Mouse (Mus musculus) erythroid progenitor cell, adult 5-6 weeks (primary cell): ENCODE data around the gene Crcp. TPM values are rescaled to one million over a fixed set of nuclear protein-coding genes. Genes with fewer than 3 reads are reported as not detected.

Experiments
- ATAC-seq: replicated peaks from 2 replicates; pipeline ENCODE4 v1.8.0; 2016; ENCODE audit warnings: moderate number of reproducible peaks, mild to moderate bottlenecking, moderate TSS enrichment, inconsistent platforms; ENCODE audit not compliant: poor library complexity, low FRiP score, severe bottlenecking
- total RNA-seq, 2 experiments: library from RNA; stranded (forward) in 1 of 2; stranded (reverse) in 1 of 2; fragments of 150-400 nt in 1 of 2; fragments of 186-747, 209-891 nt in 1 of 2; gene quantifications; 2 replicates each; pipeline versions ENCODE4 v1.2.3 to v1.2.4; 2015 to 2017; ENCODE audit warnings: low replicate concordance in 2 of 2

Gene Crcp
- total RNA-seq (2015; ENCODE audit: low replicate concordance) (15.1 and 31.4 TPM in 2 replicates), total RNA-seq (2017; ENCODE audit: low replicate concordance) (17.2 and 18.1 TPM in 2 replicates)

DNA sequence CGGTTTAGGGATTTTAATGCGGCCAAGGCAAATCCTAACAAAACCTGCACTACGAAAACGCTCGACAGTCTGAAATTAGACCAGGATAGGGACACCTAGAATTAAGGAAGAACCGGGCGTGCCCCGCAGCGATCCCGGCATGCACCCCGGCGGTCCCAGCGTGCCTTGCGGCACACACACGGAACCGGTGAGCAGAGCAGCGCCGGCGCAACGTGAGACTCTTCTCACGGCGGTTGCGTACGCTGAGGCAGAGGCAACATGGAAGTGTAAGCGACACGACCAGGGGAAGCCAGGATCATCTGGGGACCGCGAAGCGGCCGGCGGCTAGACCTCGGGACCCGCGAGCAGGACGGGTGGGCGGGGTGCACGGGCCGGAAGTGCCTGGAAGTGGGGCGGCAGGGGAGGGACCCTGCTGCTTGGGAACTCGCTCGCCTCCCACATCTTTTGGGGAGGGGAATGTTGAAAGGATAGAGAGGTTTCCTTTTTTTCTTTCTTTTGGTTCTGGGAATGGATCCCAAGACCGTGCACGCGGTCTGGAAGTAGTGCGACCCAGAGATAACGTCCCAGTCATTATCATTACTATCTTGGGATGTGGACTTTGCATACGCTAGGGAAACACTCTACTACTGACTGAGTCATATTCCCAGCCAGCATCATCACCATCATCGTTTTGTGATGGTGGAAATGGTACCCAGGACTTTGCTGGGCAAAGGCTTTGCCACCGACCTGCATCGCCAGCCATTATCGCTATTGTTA, at the start of gene Crcp, which contains the start of gene Asl:
Gene Crcp (plus strand): TSS at position 149 of the 756 bp plus-strand sequence.
Gene Asl (minus strand): TSS at position 106 of the 756 bp plus-strand sequence.
- peak; percentile 93 for ATAC-seq

DNA sequence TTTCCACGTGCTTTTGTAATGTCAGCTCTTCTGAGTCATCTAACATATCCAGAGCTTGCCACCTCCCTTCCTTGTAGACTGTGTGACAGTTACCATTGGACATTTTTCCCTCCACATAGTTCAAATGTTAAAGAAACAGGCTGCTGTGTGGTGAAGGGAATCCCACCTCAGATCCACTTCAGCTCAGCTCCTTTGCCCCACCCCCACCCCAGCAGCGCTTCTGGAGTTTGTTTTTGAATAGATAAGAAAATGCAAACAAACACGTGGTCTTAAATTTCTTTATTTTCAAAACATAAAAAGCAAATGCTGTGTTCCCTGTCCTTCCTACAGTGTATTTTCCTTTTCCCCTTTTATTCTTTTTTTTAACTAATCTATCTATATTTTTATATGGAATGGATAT, 48.9 kb upstream of the Crcp start:
- peak; percentile 70 for ATAC-seq

DNA sequence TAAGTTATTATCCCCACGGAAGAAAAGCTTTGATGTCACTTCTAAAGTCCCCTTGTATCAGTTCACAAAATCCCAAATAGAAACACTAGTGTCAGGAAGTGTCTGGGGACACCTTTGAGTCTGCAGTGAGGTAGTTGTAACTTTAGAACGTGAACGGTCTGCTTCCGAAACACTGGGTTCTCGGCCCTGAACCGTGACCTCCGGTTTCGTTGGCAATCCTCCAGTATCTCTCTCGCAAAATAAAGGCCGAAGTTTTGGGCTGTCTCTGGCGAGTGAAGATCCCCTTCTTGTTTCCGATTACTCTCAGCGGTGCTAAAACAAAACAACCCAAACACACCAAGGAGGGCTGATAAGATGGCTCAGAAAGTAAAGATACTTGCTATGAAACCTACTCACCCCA, 39.7 kb upstream of the Crcp start:
- ATAC-seq = no peak

DNA sequence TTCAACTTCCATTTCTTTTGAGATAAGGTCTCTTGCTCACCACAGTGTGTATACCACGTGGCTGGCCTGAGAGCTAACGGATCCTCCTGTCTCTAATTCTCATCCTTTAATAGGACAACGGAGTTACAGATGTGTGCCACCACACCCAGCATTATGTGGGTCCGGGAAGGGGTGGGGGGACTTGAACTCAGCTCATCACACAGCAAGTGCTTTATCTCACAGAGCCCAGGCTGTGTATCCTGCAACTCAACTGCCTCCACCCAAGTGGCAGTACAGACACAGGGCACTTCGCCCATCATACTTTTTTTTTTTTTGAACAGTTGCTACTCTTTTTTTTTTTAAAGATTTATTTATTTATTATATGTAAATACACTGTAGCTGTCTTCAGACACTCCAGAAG, 37.2 kb upstream of the Crcp start:
- peak; percentile 91 for ATAC-seq

DNA sequence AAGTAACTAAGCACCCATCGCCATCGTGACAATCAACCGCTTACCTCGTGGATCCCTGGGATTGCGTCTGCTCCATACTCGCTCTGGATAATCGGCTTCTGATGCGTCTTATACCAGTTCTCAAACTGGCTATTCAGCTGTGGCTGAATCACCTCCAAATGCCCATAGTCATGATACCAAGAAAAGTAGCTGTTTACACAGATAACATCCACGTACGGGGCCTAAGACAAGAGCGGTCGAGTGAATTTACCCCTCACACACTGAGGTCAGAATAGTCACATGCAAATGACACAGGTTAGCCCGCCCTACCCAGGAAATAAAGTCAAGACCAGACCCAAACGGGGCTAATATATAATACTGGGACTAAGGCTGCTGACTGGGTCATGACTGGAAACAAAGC, 35.7 kb upstream of the Crcp start:
- ATAC-seq = no peak

DNA sequence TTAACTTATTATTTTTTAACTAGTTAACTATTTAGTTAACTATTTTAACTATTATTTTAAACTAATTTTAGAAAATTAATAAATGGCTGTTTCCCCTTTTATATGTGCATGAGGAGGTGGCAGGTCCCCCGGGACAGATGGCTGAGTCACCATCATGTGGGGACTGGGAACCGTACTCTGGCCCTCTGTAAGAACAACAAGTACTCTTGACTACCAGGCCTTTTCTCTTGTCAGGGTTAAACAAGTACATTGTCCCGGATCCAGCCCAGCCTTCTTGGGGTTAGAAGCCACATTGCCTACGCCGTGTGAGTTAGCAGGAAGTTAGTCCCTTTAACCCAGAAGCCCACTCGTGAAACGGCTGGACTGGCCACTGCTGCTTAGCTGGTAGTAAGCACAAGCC, 34.1 kb upstream of the Crcp start:
- no peak for ATAC-seq

DNA sequence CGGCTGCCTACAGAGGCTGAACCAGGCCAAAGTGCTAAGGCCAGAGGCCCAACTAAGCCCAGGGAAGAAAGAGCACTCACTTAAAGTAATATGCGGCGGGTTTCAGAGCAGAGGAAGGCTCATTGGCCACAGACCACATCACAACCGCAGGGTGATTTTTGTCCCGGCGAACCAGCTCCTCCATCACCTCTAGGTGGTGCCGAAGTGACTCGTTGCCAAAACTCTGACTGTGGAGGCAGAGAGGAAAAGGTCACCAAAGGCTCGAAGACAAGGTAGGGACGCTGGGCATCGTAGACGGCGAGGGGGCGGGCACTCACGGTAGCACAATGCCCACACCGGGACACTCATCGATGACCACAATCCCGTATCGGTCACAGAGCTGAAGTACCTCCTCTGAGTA, 31.4 kb upstream of the Crcp start:
- no peak for ATAC-seq

DNA sequence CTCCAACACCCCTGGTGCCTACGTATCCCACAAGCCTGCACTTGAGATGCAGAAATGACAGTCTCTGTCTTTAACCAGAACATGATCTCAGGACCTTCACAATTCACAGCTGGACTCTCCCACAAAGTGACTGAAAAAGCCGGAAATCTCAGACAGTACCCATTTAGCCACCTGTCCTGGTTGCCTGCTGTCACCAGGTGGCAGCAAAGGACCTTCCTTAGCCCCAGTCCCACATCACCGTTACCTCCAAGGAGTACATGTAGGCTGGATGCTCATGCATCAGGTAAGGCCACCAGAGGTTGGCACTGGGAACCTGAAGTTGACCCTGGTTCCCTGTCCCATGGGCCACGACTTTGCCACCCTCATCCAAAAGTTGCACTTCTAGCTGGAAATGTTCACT, 30.0 kb upstream of the Crcp start:
- peak; percentile 77 for ATAC-seq

DNA sequence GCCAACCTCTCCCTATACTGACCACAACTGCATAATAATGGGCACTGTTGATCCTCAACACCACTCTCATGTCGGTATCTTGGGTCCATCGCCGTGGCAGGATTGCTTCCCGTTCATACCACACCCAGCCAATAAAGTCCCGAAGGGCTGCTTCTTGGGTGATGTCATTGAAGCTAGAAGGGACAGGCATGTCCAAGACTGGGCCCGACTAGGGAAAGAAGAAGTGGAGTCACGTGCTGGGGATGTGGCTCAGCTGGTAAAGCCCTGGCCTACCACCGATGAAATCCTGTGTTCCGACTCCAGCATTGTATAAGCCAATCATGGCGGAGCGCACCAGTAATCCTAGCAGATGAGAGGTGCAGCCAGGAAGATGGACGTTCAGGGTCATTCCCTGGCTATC, 28.4 kb upstream of the Crcp start:
- no peak for ATAC-seq

DNA sequence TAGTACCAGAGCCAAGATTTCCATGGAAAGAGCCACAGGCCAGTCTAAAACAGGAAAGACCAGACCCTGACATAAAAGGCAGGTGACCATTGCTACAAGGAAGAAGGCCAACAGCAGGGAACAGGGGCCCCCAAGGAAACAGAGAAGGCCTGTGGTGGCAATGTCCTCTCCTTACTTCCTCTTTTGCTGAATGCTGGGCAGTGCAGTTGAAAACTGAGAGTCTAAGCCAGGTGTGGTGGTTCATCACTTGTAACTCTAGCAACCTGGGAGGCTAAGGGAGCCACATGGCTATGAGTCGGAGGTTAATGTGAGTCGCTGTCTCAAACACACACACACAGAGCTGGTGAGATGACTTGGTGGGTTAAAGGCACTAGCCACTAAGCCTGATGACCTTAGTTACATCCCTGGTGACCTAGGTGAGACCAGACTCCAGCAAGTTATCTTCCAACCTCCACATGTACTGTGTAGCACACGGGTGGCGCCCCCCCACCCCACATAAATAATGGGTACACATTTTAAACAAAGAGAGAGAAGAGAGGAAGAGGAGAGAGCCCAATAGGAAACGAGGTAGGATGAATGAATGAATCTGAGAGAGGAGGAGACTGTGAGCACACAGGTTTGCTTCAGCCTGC, 27.6 kb upstream of the Crcp start:
- no peak for ATAC-seq

DNA sequence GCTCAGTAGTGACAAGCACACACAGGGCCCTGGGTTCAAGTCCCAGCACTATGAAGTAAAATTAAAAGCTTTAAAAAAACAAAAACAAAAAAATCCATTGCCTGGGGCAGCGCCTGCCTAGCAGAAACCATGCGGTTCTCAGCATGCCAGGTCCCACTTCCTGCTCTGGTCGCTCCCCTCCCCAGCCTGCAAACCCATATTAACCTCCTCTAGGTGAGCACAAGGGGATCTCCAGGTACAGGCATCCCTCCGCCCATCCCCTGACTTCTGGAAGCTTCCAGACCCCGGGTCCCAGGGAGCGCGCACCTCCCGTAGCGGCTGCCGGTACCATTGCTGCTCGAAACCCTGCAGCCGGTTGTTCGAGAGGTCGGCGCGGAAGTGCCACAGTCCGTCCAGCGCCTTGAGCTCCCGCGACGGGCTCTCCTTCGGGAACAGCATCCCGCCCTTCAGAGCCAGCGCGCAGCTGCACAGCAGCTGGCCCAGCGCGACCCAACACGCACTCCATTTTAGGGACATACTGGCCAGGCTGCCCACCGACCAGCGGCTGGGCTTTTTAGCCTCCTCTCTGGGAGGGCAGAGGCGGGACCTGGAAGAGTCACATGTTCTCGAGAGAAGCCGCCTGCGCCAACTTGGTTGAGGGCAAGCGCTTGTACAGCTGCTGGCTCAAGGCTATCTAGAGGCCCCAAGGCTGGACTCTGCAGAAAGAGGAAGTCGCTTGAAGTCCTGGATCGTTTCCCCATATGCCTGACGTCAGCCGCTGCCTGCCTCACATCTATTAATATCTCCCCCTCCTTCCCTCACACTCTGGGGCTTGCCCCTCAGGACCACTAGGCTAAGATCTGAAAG, 26.6 kb upstream of the Crcp start, which contains the start of gene Gusb:
Gene Gusb (minus strand): TSS at position 749 of the 846 bp plus-strand sequence.
- ATAC-seq = peak; percentile 76

DNA sequence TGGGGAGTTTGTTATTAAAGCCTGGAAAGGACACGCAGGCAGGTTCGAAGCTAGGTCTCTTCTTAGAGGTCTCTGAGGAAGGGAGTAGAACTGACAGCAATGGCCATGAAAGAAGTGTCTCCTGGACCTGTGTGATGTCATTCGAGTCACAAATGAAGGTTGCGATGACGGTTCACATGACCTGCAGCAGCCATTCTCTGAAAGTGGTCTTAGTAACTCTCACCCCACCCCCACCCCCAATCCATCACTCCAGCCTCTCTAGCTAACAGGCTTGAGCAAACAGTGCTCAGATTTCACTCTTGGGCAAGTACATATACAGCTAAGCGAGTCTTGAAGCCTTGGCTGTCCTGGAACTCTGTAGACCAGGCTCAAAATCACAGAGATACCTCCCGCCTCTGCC, 25.9 kb upstream of the Crcp start:
- ATAC-seq = no peak

DNA sequence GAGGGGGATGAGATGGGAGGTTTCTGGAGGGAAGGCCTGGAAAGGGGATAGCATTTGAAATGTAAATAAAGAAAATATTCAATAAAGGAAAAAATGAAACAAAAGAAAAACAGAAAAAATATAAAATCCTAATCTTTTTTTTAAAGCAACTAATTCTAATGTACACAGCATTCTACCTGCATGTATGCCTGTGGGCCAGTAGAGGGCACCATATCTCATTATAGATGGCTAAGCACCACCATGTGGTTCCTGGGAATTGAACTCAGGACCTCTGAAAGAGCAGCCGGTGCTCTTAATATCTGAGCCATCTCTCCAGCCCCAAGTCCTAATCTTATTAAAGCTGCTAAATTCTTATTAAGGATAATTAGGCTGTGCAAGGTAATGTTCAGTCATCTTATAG, 21.7 kb upstream of the Crcp start:
- ATAC-seq = no peak

DNA sequence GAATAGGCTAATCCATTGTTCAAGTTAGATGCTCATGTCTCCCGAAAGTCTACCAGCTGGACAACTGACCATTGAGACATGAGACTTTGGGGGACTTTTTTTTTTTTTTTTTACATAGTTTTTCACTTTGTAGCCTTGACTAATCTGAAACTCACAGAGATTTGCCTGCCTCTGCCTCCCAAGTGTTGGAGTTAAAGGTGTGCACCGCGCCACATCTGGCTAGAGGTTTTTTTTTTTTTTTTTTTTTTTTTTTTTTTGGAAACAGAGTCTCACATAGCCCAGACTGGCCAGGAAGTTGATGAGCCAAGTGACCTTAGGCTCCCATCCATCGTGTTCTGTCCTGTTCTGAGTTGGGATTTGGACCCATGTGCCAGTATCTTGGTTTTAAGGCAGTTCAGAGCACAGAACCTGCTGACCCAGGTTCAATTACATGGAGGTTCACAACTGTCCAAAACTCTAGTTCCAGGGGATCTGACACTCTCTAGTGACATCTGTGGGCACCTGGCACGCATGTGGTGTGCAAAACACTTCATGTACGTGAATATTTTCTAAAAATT, 21.0 kb upstream of the Crcp start:
- ATAC-seq = no peak

DNA sequence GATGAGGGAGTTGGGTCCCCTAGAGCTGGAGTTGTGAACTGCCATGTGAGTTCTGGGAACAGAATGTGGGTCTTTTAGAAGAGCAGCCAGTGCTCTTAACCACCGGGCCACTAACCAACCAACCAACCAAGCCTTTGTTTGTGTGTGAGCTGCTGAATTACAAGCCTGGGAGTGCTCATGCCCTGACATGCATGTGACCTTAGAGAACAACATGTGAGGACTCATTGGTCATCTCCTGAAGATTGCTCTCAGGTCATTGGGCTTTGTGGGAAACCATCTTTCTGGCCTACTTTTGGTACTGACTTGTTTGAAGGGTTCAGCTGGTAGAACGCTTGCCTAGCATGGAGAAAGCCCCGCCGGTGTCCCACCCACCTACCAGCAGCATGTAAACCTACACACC, 19.3 kb upstream of the Crcp start:
- ATAC-seq = no peak

DNA sequence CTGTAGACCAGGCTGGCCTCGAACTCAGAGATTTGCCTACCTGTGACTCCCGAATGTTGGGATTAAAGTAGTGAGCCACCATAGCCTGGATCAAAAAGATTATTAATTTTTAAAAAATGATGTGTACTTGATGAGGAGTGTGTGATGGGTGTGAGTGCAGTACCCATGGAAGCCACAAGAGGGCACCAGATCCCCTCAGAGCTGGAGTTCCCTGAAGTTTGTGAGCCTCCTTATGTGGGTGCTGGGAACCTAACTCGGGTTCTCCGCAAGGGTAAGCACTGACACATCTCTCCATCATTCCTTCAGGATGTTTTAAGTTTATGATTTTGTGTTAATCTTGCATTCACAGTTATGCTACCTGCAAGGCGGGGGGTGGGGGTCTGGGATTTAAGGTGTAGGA, 18.1 kb upstream of the Crcp start:
- ATAC-seq = no peak

DNA sequence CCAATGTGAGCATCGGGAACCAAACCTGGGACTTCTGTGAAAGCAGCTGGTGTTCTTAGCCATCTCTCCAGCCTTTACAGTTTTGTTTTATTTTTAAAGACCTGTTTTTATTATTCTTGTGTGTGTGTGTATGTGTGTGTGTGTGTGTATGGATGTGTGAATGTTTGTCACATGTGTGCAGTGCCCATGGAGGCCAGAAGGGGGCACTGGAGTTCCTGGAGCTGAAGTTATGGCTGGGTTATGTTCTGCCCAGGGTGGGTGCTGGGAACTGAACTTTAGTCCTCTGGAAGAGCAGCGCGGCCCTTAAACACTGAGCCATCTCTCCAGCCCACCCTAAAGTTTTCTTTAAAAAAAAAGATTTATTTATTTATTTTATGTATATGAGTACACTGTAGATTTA, 14.0 kb upstream of the Crcp start:
- no peak for ATAC-seq

DNA sequence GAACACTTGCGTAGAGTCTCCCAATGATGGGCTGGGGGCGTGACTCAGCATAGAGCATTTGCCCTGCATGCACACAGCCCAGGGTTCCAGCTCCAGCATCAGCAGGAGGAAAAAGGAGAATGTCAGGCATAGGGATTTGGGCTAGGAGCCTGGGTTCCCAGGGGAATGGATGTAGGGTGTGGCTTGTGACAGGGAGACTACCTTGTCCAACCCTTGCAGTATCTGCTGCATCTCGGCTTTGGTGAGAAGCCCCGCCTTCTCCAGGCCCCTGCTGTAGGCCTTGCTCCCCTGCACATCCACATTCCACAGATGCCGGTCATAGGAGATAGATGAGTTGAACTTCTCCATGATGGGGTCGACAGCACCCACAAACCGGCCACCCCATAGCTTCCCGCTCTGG, 9.6 kb upstream of the Crcp start:
- ATAC-seq = no peak

DNA sequence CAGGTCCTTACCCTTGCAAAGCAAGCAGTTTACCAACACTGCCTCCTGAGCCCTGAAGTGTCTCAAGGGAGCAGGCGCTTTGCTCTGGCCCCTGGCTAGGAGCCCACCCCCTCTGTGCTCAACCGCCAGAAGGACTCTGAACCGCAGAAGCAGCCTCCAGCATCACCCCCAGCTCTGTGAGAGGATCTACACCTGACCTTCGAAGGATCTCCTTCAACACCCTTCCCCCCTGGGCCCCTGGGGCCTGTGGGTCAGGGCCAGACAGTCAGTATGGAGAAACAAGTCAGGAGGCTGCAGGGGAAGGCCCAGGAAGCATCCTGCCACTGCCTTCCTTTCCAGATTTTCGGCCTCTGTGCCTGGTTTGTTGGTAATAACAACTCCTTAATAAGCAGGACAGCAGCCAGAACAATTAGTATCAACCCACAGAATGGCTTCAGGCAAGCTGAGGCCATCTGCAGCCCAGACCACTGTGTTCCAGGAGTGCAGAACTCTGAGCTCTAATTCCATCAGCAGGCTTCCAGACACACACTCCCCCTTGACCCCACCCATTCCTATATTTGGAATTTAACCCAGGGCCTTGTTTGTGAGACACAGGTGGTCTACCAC, 7.6 kb upstream of the Crcp start:
- ATAC-seq = no peak

DNA sequence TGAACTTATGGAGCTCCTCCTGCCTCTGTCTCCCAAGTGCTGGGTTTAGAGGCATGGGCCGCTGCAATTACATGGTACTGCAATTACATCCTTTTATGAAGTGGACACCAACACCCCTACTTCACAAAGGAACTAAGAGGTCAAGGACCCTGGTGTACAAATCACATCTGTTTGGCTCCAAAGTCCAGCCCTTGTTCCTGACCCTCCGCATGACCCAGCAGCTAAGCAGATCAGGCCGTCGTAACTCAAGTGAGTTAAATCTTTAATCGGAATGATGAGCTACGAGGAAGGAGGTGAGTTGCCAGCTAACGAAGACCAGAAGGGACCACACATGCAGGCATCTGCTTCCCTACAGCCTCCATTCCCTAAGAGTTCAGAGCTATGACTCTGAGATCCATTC, 6.7 kb upstream of the Crcp start:
- no peak for ATAC-seq
